Mouse (Mus musculus) Muller cell, postnatal 12 days (primary cell): ENCODE measurements around the gene Kif5c.

Source experiments
- DNase-seq: peaks from one replicate; pipeline ENCODE4 v3.0.0-alpha.2; 2015; ENCODE audit errors: inconsistent ontology term

Gene Kif5c

DNA sequence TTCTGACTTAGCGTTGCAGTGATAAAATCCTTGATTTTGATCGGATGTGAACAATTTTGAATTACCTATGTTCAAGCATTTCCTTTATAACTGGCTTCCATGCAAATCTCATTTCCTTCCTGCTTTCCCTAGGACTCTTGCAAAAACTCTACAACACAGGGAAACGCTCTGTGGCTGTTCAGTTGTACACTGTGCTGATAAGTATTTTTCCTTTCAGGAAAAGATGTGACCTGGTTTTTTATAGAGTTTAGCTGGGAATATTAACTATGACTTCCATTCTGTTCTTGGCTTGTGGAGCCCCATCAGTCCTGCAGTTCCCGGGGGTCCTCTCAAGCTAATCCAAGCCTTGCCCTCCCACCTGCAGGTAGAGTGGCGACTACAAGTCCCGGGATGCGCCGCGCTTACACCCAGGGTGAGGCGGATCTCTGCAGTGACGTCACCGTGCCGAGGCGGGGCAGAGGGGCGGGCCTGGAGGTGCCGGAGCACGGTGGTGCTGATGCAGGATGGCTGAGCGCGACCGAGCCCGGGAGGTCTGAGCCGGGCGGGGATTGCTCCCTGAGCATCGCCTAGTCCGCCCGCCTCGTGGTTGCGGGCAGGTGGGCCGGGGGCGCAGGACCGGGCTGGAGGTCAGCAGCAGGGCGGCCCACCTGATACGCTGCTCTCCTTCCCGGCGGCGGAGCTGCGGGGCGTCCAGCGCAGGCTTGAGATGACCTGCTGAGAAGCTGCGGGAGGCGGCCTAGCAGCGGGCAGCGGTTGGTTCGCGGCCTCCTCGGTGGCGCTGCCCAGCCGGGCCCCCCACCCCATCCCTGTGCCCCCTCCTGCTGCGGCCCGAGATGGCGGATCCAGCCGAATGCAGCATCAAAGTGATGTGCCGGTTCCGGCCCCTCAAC, at the start of gene Kif5c:
Gene Kif5c, plus strand, starts transcription at position 470 of the 890 bp plus-strand sequence.
- peak; percentile 87 for DNase-seq

DNA sequence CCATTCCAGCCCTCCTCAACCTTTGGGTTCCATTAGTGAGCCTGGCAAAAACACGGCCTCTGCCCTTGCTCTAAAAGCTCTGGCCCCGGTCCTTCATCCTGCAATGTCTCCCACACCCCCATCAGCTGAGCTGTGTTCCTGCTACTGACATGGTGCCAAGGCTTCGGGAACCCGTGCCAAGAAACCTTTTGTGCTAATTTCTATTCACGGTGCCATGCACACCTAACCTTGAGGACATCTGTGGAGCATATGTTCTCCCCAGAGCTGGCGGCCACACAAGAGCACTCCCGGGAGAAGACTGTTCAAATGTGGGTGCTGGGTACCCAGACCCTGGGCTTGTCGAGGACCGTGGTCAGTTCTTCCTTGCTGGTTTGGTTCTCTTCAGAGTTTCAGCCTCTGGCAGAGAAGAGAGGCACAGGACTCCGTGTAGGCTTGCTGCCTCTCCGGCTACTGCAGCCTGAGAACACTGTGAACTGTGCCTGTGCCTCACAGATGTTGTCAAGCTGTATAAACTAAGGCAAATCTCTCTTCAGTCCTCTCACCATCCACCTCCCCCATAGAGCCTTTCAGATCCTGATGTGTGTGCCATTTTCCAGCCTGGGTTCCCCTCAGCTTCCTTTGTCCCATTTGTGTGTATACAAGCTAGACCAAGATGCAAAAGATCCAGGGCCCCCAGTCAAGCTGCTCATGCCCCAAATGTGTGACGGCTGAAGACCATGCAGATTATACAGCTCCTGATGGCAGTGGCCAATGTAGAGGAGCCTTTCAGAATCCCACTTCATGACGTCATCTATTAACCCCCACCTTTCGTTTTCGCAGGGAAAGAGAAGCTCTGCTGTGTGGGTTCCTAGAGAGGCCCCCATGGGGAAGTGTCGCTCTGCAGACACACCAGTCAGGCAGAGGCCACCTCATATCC, 49.0 kb upstream of the Kif5c start:
- DNase-seq = peak; percentile 77

DNA sequence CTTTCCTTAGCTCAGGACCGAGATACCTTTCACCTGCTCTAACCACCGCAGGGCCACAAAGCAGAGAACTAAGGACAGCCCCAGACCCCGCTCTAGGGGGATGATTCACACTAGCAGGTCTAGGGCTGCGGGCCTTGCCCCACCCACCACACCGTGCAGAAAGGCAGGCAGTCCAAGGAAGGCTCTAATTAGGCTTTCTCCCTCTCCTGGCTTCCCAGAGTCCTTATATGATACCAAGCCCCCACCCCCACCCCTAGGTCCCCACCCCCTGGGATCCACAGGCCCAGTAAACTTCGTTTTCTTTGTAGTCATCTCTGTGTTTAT, 48.4 kb upstream of the Kif5c start:
- DNase-seq = no peak

DNA sequence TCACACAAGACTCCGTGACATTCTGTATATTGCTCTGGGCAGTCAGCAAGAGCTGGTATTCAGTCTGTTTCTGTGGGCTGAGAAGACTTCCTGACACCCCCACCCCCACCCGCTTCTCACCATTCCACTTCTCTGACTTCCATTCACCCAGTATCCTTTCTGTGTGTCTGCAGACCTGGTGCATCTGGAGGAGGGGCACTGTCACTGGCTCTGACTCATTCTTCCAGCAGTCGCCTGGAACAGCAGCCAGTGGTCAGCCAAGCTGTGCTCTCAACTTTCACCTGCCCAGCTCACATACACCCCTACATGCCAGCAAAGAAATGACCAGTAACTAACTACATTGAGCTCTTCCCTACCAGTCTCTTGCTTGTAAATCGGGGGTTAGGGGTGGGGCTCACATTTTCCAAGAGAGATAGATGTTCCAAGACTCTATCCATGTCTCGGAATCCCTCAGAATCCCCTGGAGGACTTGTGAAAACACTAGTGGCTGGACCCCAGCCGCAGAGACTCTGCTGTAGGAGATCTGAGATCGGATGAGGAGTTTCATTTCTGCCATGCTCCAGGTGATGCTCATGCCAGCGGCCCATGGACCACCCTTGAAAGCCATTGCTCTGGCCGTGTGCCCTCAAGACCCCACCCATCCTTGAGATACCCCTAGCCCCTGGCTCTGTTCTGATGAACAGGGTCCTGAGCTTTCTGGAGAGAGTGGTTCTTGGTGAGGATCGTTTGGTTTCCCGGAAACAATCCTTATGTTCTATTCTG, 47.8 kb upstream of the Kif5c start:
- DNase-seq = peak; percentile 71

DNA sequence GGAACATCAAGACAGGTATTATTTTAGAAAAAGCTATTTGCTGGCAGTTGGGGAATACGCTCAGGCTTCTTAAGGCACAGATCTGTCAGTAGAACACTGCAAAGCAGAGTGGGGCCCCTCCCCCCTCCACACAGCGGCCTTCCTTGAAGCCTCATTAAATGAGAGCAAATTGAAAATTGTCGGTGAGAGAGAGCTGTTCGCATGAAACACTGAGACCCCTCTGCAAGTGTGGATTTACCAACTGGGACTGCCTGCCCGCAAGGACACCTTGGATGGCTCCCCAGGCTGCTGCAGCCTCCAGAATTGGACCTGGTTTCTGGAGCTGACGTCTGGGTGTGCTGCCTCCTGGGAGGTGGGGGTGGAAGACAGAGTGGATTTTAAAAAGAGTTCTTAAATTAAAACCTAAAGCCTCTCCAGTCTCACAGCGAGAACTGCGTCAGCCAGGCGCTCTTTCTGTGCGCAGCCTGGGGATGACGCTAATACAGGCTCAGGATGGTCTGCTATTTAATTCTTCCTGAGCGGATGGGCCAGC, 46.9 kb upstream of the Kif5c start:
- DNase-seq = no peak

DNA sequence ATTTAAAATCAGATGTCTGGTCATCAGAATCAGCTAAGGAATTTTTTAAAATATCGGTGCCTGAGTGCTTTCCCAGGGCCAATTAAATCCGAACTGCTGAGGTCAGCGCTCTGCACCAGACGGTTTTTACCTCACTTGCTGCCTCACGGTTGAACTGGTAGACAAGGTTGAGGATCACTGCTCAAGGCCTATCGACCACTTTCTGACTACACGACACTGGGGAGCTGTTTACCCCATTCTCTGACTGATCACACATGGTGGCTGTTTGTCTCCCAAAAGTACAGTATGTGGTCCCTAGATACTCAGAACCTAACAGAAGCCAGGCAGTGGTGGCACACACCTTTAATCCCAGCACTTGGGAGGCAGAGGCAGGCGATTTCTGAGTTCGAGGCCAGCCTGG, 46.4 kb upstream of the Kif5c start:
- DNase-seq = no peak

DNA sequence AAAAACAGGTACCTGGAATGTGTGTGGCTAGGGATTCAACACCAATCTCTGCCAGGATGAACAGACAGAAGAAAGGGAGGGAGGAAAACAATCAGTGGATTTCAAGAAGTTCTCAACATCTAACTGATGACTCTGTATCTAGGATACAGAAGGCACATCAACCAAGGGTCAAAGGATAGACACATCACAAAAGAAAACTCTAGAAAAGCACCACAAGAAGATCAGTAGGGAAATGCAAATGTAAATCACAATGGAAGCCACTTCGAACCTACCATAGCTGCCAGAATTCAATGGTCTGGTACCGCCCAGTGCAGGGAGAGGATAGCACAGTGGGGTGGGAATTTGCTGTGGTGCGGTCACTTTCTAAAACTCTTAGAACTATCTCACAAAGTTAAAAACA, 45.8 kb upstream of the Kif5c start:
- DNase-seq = no peak

GRCm38 (mm10) chr2:49580585-49580984, 38.5 kb upstream of the Kif5c start:
- no peak for DNase-seq

GRCm38 (mm10) chr2:49582546-49582945, 36.6 kb upstream of the Kif5c start:
- DNase-seq = no peak

DNA sequence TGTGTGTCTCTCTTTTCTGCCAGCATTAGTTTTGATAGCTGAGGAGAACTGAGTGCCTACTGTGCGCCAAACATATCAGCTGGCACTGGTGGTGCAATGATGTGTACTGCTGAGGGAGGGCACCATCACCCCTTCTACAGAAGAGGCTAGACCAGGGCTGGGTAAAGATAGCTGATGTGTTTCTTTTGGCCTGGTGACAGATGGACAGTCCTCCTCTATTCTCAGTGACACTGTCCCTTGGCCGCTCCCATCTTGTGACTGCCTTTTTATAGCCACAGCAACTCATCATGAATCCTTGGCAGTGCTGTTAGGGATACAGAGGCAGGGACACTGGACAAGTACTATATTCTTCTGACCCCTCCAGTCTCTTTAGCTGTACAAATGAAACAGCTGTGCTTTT, 35.8 kb upstream of the Kif5c start:
- no peak for DNase-seq

DNA sequence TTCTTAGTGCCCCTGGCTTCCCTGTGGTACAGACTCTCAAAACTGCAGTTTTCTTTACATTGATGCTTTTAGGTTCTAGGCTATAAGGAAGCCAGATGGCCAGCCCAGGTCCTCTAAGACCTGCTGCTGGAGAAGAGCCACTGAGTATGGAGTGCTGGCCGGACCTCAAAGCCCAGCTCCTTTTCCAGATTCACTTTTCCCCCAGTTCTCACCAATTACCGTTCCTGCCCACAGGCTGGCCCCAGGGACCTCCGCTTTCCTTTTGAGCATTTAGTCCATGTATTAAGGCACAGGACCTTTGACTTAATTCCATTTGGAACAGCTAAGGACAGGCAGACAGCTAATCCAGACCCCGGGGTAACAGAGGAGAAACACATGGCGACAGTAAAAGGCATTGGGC, 28.6 kb upstream of the Kif5c start:
- DNase-seq = no peak

DNA sequence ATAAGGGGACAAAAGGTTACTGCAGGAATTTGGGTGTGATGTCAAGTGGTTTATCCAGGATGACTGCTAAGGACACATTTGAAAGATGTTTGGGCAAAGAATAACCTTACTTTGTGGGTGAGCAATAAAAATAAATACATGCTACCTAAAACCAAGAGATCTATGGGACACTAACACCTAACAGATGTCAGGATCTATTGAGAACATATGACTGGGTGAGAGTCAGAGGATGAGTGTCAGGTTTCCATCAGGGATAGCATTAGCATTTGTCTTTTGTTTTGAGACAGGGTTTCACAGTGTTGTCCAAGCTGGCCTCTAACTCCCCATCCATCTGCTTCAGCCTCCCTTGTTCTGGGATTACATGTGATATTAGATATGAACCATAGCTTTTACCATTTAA, 26.2 kb upstream of the Kif5c start:
- DNase-seq = no peak

DNA sequence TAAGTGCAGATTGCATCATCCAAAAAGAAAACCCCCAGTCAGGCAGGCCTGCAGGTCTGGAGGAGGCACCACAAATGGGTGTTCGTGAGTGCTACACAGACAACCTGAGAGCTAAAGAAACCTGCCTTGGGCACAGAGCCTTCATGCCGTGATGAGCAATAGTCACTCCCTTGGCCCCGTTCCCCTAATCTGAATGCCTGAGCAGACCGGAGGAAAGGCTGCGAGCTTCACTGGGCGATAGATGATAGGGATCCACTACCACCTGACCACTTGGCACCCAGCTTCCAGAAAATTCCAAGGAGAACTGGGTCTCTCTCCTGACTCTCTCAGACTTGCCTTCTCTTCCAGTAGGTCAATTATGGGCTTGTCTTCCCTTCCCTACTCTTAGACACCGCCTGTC, 24.2 kb upstream of the Kif5c start:
- no peak for DNase-seq

DNA sequence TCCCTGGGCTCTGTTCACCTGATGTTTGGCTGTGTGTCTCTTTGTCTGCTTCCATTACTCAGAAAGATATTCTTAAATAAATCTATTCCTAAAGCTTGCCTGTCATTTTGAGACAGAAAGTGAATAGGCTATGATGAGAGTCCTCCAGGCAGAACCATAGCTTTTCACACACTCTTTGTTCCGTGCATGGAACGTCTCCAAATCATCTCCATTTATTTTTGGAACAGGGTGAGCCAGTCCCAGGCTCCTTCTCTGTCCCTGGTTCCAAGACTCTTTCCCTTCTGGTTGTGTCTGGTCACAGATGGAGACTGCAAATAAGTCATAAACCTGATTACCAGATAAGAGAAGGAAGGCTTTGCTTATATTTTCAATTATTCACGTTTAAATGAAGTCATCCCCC, 22.8 kb upstream of the Kif5c start:
- DNase-seq = peak; percentile 34

DNA sequence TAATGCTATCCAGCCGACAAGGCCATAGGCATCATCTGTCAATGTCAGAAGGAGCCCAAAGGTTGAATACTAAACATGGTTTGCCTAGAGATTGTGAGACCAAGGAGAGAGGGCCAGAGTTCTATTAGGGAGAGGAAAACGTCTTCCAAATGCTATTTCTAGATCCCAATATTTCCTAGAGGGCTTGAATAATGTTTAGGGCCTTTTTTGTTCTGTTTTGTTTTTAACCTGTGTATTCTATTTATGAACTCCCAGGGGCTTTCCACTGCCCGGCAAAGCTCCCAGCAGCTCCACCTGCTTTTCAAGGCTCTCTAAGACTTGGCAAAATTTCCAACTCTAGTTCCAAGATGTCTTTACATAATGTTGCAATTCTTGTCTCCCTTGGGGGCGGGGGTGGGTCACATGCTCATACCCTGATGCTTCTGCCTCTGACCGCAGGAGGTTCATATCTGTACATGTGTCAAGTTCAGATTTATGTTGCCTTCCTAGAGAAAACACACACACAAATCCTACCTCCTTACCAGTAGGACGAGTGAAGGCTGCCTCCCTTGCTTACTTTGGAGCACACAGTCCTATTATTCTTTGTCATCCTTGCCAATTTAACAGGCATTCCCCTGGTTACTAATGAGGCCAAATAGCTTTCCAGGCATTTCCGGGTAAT, 18.9 kb upstream of the Kif5c start:
- DNase-seq = peak; percentile 81

DNA sequence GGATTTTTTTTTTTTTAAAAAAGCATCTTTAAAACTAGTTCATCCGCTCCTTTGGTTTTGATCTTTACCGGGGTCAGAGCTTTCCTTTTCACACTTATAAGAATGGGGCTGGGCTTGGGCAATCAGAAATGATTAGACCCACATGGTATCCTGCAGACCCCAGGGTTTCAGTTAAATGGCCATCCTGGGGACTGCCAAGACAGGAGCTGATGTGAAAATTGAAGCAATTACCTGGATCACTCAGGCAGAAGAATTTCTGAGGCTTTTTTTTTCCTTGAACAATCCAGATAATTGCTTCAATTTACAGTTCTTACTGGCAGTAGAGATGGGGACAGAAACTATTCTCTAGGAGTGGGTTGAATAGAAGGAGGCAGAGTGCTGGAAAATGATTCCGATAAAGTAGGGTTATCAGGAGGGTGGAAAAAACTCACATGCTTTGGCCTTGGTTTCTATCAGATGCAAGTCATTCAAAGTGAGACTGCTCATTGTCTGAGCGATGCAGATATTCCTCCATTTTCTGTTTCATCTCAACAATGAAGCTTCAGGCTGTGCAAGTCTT, 16.2 kb upstream of the Kif5c start:
- peak; percentile 57 for DNase-seq

GRCm38 (mm10) chr2:49609611-49610010, 9.5 kb upstream of the Kif5c start:
- DNase-seq = peak; percentile 88

GRCm38 (mm10) chr2:49616765-49617164, 2.3 kb upstream of the Kif5c start:
- no peak for DNase-seq

- DNase-seq = peak; percentile 24
Observed at GRCm38 (mm10) chr2:49619719-49620522, 823 bp downstream of the Kif5c start.

DNA sequence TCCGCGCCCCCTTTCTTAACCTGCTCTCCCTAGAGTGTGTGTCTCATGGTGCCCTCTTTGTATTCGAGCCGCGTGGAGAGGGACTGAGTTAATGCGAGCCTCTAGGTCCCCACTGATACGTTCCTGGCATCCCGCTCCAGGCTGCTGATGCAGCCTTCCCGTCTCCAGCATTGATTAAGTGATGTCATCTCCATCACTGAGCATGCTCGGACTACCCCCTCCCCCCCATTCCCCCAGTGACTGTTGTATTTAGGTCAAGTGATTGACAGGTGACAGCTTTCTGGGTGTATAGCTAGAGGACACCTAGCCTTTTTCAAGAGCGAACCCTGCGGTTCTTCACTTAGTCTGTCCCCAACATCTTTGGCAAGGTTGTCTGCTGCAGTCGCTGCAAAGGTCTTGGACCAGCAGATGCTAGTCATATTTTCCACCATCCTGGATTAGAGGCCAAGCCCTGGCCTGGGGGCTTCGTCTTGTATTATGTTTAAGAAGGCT, 1.6 kb downstream of the Kif5c start:
- peak; percentile 20 for DNase-seq
